Mouse (Mus musculus): ENCODE measurements at regions not wholly inside any gene's neighbourhood (a gene's known extent, or its start where the extent isn't known, plus 50 kb on each side); places are given as distances from the start of the nearest gene placed in this dataset.

DNA sequence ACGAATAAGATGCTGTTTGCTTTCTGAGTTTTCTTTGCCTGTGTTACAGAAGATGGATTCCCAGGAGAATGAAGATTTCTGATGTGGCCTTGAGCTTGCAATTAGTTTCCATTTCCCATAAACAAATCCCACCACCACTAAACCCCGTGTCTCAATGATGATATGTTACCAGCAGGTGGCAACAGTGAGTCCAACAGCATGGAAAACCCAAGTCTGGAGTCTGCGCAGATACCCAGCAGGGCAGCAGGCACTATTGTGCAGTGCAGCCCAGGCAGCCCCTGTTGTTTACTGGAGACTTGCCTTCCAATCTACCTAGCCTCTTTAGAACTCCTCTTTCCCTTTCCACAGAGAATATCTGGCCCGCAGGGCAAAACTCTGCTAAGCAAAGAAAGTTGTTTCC lies 62.7 kb downstream of the Bmp2 start:
- peak; percentile 6 for DNase-seq

DNA sequence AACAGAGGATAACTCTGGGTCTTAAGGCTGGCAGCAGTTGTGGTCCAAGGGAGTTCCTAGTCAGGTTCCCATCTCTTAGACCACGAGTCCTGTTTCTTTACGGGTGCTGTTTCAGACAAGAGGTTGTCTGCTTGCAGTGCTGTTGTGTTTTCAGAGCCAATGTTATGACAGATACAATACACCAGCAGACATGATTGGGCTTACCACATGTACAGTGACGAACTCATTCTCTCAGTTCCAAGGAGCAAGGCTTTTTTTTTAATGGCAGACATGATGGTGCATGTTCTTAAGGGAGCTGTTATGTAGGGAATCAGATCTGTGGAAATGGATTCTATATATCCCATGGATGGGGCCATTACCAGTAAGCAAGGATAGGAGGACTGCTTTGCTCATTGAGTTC lies 63.3 kb downstream of the Bmp2 start:
- DNase-seq, result no peak

DNA sequence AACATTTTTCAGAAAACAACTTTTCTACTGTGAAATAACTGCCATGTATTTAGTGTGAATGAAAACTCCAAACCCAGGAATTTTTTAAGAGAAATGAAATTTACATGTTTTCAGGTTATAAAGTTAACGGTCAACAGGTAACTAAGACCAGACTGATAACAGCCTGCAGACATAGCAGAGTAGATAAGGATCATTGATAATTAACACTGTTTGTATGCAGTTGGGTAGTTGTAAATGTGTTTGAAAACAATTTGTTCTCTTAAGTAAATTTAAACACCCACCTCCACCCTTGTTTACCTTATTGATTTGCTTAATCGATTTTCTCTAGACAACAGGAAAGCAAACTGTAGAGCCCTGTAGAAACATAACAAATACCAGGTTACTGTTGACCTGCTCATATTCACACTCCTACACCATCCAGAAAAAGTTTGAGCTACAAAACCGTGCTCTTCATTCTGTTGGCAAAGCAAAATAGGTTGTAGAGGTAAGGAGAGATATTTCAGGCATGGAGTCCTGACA lies 65.4 kb downstream of the Bmp2 start:
- DNase-seq, result no peak

- no peak for DNase-seq
Observed at GRCm38 (mm10) chr2:133622523-133622922, 70.6 kb downstream of the Bmp2 start.

GRCm38 (mm10) chr2:133625542-133625941 lies 73.6 kb downstream of the Bmp2 start:
- DNase-seq, result no peak

DNA sequence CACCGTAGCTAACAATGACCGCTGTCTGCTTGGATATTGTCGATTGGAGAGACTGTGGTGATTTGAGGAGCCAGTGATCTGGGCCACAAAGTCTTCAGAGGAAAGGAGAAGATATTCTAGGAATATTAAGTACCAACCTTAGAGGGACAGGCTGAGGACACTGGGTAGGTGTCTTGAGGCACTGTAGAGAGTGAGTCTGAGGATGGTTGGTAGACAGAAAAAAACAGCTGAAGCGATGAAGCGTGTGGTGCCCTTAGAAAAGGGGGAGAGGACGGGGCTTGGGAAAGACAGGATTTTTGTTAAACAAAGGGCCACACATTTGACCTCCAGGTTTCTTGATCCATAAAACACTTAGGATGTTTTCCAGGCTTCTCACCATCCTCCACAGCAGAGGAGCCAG lies 76.9 kb downstream of the Bmp2 start:
- no peak for DNase-seq

- no peak for DNase-seq
Observed at GRCm38 (mm10) chr2:133635434-133635833, 83.5 kb downstream of the Bmp2 start.

DNA sequence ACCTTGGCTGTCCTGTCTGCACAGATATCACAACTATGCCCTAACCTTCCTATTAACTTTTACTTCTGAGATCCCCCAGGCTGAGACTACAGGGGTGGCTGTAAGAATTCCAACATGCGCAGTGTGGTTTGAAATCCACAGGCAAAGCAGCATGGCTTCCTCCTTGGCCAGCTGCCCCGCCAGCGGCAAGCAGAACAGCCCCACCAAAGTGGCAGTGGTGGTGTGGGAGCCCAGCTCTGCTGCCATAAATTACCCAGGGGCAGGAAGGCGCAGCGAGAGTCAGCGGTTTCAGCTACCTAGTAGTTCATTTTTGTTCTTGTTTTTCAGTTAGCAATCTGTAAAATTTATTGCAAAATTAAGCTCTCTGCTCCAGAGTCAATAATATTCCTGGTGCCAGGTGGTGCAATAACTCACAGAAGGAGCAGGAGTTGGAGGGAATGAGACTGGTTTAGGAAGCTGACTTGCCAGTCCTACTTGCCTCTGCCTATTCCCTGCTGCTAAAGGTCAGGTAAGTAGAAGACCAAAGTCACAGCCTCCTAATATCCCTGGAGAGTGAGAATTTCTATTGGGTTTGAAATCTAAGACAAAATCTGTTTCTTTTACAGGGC lies 98.0 kb downstream of the Bmp2 start:
- no peak for DNase-seq

DNA sequence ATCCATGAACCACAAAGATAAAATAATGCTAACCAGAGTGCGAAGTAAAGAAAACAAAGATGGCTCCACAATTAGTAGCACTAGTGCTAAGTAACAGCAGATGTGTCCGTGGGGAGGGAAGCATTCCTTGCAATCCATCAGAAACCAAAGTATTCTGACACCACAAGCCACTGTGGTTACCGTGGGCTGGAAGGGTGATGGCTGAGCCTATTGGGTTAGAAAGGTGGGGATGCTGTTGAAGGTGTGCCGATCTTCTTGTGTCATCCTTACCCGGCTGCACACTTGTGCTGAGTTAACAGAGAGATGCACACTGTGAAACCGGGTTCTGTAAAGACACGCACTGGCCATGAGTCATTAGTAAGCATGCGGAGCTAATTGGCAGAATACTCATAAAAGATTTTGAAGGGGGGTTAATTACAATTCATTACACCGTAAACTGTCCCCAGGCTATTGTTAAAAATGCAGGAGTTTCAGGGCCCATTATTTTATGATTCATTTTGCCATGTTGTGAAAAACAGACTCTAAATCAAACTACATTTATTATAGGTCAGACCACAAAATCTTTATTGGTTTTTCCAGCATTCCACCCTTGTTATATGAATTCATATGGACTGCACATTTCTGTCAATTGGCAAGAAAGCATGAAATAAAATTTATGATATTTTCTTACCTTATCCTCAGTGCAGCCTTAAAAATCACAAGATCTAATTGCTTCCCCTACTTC lies 114.5 kb downstream of the Bmp2 start:
- DNase-seq, result no peak

DNA sequence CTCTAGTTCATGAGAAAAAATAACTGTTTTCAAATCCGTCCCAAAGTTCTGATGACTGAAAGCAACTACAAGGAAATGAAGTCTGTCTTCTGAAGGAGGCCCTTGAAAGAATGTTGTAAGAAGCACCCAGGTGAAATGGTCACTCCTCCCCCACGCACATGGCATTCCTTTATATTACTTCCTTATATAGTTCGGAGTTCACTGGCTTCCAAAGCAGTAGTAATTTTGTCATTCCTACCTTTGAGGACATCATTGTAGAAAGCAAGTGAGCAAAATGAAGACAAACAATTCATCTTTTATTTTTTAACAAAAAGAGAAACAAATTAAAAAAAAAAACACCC lies 115.1 kb downstream of the Bmp2 start:
- DNase-seq, result no peak

DNA sequence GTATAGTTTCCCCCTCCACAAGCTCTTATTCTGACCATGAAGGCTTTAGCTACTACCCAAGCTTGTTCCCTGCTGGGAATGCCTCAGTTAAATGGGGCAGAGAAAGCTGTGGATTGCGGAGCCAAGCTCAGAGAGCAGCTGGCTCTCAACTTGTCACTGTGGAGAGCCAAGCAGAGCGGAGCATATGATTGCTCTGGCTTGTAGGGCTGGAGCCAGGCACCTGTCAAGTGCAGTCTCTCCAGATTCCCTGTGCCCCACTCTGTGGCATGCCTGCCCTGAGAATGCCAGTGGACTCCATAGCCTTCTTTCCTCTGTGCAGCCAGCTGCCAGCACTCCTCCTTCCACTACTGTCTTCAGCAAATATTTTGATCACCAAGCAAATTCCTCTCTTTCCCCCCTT lies 117.9 kb downstream of the Bmp2 start:
- no peak for DNase-seq

DNA sequence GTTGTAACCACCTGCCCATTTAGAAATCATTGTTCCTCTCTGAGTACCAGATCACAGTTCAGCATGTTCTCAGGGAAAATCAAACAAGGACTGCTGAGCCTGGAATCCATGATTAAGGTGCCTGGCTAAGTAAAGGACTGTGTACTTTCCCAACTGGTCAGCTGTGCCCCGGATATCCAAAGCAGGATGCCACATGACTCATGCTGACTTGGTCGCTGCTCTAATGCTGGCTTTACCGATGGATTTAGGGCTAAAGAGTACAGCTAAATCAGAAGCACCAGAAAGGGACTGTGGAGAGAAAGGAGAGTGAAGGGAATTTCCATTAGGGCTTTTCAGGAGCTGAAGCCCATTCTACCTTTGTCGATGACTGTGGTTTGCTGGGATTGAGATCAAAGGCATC lies 119.6 kb downstream of the Bmp2 start:
- no peak for DNase-seq

GRCm38 (mm10) chr2:133684367-133684766 lies 132.4 kb downstream of the Bmp2 start:
- DNase-seq, result no peak

- no peak for DNase-seq
Observed at GRCm38 (mm10) chr2:133688121-133688787, 136.3 kb downstream of the Bmp2 start.

GRCm38 (mm10) chr2:133688788-133689155 lies 136.8 kb downstream of the Bmp2 start:
- no peak for DNase-seq

- no peak for DNase-seq
Observed at GRCm38 (mm10) chr2:133708735-133709584, 157.0 kb downstream of the Bmp2 start.

GRCm38 (mm10) chr2:133716243-133716642 lies 164.3 kb downstream of the Bmp2 start:
- DNase-seq, result no peak

DNA sequence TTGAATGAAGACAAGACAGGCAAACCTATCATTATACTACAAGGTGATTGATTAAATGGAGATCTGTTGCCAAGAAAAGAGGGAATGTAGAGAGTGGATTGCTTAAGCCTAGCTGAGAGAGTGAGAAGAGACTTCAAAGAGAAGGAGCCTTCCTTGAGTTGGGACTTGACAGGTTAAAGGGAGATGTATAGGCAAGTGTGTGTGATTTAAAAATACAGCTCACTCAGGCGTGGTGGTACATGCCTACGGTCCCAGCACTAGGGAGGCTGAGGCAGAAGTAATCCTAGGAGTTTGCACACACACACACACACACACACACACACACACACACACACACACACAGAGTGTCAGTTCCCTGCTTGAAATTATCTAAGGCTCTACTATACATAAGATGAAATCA lies 165.1 kb downstream of the Bmp2 start:
- DNase-seq, result no peak

DNA sequence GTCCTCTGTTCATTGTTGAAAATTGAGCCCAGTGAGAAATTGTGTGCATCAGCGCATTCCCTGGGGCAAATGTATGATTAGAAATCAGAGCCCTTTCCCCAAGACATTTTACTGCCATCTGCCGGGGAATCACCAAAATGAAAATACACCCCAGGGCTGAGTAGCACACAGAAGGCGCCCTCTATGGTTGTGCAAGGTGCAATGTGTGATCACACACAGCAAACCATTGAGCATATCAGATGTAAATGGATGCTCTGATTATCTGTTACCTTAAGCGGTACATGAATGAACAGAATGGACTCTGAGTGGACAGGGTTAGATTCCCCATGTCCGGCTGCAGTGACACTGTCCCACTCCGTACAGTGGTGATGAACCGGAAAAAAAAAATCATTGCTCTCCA lies 172.4 kb downstream of the Bmp2 start:
- no peak for DNase-seq

DNA sequence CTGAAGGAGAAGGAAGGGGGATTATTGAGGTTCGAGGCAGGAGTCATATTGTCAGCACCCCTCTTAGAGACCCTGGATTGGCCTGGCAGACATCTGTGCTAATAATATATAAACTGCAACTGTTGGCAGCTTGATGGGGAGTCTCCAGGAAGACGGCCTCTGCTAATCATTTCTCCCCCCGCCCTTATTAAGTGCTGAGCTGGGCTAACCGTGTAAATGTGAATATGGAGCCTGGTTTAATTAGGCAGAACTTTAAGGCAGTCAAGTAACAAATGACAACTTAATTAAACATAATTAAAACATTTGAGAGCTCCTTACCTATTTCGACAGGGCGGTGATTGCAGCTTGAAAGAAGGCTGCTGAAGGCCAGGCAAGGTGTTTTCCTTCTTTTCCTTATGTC lies 172.8 kb downstream of the Bmp2 start:
- no peak for DNase-seq

DNA sequence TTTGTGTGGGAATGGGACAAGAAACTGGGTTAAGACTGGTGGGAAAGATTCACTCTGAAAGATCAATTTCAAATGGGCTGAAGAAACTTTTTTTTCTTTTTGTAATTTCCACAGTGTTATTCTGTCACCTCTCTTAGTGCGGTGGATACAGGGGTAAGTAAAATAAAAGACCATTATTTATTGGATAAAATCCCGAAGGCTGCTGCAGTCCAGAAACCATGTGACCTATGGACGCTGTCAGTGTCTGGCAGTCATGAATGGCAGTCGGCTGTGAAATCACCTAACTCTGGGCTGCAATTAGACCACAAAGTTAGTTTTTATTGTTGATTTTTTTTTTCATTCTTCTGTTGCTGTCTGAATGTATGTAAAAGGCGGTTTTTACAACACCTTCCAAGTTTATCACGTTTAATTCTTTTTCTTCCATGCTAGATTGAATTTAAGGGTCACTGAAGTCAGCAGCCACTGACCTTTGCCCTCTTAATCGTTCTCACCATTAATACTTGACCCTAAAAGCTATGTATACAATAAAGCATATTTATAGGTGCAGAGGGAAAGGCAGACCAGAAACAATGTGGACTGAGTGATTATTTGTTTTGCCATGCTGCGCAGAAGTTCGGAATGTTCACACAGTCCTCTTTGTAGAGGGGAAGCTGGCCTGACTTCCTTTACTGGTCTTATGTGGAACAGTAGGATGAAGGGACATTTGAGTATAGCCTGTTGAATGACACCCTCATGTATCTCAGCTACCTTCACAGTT lies 182.7 kb downstream of the Bmp2 start:
- no peak for DNase-seq

DNA sequence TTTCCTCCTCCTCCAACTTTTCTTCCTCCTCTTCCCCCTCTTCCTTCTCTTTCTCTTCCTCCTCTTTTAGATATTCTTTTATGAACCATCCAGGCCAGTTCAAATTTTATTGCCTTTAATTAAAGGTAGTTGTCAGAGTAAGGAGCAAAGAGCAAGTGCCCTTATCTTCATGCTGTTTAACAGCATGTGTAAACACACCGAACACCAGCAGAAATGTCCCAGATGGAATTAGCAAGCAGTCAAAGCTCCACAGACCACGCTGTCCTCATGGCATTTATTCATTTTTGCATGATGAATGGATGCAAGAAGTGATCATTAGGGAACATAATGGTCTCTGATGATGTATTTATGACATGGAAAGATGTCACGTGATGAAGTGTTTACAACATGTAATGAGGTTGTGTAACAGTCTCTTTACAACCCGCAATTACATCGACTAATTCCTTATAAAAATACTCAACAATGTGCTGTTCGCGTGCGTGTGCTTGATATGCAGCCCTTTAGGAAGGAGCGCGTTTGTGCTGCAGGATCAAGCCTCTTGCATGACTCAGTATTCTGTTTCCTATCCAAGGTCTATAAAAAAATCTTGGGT lies 187.0 kb downstream of the Bmp2 start:
- no peak for DNase-seq
